Mouse (Mus musculus) hindbrain, embryonic 14.5 days (tissue): ENCODE measurements around the gene Usmg5. TPM values are rescaled to one million over a fixed set of nuclear protein-coding genes. Genes with fewer than 3 reads are reported as not detected.
"Not testable (repeated sequence)": the region's sequence is repeated elsewhere in the genome, so short reads cannot be mapped to it uniquely, and the experiment has no call there.

Experiments used
- ATAC-seq: fragments of 200-750 bp; cut with Nextera tagmentation; 2 replicates; pipeline ENCODE4 v1.8.0; 2017; ENCODE audit warnings: moderate number of reproducible peaks, mild to moderate bottlenecking, moderate TSS enrichment, moderate library complexity; ENCODE audit not compliant: low FRiP score
- DNase-seq: peaks from one replicate; pipeline ENCODE4 v3.0.0-alpha.2; 2015; ENCODE audit warnings: low spot score
- H3K27ac ChIP-seq: fragments of 300-500 bp; sonication (generic); 2 replicates; pipeline ENCODE4 v1.5.1; 2014; ENCODE audit warnings: mild to moderate bottlenecking, moderate library complexity
- H3K27me3 ChIP-seq: fragments of 300-500 bp; sonication (generic); 2 replicates; pipeline ENCODE4 v1.6.1; 2014; ENCODE audit warnings: mild to moderate bottlenecking, low read length, mixed read lengths; ENCODE audit not compliant: control insufficient read depth, insufficient read depth
- H3K36me3 ChIP-seq: fragments of 300-500 bp; sonication (generic); replicated peaks from 2 replicates; pipeline ENCODE4 v1.6.1; 2014; ENCODE audit not compliant: control insufficient read depth, insufficient read depth
- H3K4me1 ChIP-seq: fragments of 300-500 bp; sonication (generic); replicated peaks from 2 replicates; pipeline ENCODE4 v1.6.1; 2014; ENCODE audit warnings: antibody characterized with exemption, low read length, mixed read lengths; ENCODE audit not compliant: control insufficient read depth, insufficient read depth
- H3K4me2 ChIP-seq: fragments of 300-500 bp; sonication (generic); replicated peaks from 2 replicates; pipeline ENCODE4 v1.6.1; 2014; ENCODE audit warnings: mild to moderate bottlenecking, moderate library complexity
- H3K4me3 ChIP-seq: fragments of 300-500 bp; sonication (generic); replicated peaks from 2 replicates; pipeline ENCODE4 v1.5.1; 2014; ENCODE audit warnings: mild to moderate bottlenecking, low read length
- H3K9ac ChIP-seq: fragments of 300-500 bp; sonication (generic); 2 replicates; pipeline ENCODE4 v1.6.1; 2014
- H3K9me3 ChIP-seq: fragments of 300-500 bp; sonication (generic); 2 replicates; pipeline ENCODE4 v1.6.1; 2016; ENCODE audit warnings: low read length; ENCODE audit not compliant: control insufficient read depth
- WGBS: fragments of 180-500 bp; shearing (Covaris S2); extraction: QIAGEN DNeasy Blood & Tissue Kit; methylation state at CpG from one replicate; pipeline ENCODE4 v1.1.7; 2014; 5-methylcytosine and 5-hydroxymethylcytosine counted together
- polyA plus RNA-seq: library from polyadenylated mRNA; unstranded; fragments of >200 nt; fragmentation: Nextera tagmentation; extraction: Ambion mirVana; gene quantifications from 2 replicates; pipeline ENCODE4 v1.2.1, GENCODE M21; 2014

The Usmg5 gene
- polyA plus RNA-seq: 1,505 and 1,749 TPM in 2 replicates

DNA sequence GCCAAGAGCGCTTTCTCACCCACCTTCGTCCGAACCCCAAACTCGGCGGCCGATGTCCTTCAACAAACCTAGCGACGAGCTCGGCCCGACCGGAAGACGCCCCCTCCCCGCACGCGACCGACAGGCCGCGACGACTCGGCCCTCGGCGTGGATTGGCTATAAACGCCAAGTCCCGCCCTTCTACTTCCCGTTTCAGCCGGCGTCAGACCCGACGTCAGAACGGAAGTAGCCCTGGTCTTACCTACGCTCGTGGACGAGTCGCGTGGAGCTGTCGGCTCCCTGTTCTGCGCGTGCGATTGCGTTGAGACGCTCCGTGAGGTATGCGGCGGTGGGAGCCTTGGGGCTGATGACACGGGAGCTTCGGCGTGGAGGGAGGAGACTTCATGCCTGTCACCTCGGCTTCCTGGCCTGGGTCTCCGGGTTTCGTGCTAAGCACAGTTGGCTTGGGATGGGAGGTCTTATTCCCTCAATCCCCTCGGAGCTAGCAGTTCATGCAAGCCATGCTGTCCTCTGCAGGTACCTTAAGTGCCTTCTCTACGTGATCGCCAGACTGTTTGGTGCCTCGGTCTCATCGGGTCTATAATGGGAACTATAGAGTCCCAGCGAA lies at the start of gene Usmg5, which contains the start of gene Pdcd11:
Gene Usmg5 (minus strand): TSS at position 98 of the 607 bp plus-strand sequence.
Gene Pdcd11 (plus strand): TSS at position 219 of the 607 bp plus-strand sequence.
- under 1% methylated on average over 56 of the region's 56 CpGs for WGBS
- Histone ChIP-seq H3K27me3 (no peaks in the 10 kb centered on the region), H3K9ac (peak within 1 kb of the TSS; percentile 96), H3K4me3 (peak within 1 kb of the TSS; percentile 82), H3K9me3 (no peaks in the 10 kb centered on the region), H3K27ac (peak within 1 kb of the TSS; percentile 85), H3K4me2 (peak within 1 kb of the TSS; percentile 84), H3K4me1 (peaks cover 19% of the 10 kb centered on the region), H3K36me3 (peaks cover 50% of the 10 kb centered on the region)
- peak; percentile 100 for ATAC-seq
- DNase-seq: peak; percentile 96

DNA sequence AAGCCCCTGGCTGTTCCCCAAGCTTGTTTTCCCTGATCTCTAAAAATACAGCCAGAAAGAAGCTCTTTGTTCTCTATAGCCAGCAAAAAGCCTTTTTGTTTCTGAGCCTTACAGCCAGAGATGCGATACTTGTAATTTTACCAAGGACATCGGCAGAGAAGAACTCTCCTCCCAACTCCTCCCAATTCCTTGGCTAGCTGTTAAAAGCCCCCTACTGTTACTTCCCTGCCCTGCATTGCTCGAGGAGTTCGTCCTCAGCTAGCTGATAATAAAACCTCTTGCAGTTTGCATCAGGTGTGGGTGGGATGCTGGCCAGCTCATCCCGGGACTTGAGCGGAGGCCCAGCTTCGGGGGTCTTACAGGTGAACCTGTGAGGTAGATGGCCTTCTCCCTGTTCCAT lies 49.2 kb upstream of the Usmg5 start:
- H3K27me3 ChIP-seq, H3K9me3 ChIP-seq, H3K4me2 ChIP-seq, H3K9ac ChIP-seq, H3K4me3 ChIP-seq, H3K4me1 ChIP-seq, H3K36me3 ChIP-seq, ATAC-seq, DNase-seq, H3K27ac ChIP-seq: not testable (repeated sequence)
- WGBS: 50% methylated on average over 7 of the region's 7 CpGs

DNA sequence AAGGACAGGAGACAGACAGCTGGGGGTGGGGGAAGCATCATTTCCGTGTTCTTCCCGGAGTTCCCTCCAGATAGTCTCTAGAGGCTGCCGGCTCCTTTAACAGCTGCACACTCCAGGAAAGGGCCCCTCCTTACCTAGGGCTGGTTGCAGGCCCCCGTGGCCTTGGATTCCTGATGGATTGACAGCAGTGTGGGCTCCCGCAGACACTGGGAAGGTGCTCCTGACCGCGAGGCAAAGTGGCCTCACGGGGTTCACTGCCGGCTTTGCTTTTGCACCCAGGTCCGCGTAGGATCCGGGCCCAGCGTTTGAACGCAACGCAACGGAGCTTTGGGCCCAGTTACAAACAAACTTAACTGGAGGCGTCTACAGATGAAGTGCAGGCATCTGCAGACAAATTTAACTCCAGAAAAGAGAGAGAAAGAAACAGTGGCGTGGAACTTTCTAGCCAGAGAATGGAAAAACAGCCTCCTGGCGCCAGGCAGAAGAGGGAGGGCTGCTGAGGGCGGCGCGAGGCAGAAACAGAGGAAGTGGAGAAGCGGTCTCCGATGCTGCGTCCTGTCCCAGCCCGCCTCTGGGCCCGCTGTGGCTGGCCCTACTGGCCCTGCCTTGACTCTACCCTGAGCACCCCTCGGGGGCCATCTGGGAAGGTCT lies 47.4 kb upstream of the Usmg5 start, which contains the start of gene Calhm2:
Gene Calhm2 (minus strand): TSS at position 524 of the 651 bp plus-strand sequence.
- Histone ChIP-seq H3K27me3 (no peaks in the 10 kb centered on the region), H3K9me3 (no peaks in the 10 kb centered on the region), H3K4me3 (no peak within 1 kb of the TSS; the same call in 1 of the 2 replicates), H3K4me1 (peaks cover 8% of the 10 kb centered on the region), H3K36me3 (peaks cover 3% of the 10 kb centered on the region), H3K9ac (peak within 1 kb of the TSS; percentile 25), H3K4me2 (peak within 1 kb of the TSS; percentile 47), H3K27ac (no peak within 1 kb of the TSS)
- DNase-seq: no peak
- ATAC-seq: no peak
- WGBS: 15% methylated on average over 28 of the region's 28 CpGs

DNA sequence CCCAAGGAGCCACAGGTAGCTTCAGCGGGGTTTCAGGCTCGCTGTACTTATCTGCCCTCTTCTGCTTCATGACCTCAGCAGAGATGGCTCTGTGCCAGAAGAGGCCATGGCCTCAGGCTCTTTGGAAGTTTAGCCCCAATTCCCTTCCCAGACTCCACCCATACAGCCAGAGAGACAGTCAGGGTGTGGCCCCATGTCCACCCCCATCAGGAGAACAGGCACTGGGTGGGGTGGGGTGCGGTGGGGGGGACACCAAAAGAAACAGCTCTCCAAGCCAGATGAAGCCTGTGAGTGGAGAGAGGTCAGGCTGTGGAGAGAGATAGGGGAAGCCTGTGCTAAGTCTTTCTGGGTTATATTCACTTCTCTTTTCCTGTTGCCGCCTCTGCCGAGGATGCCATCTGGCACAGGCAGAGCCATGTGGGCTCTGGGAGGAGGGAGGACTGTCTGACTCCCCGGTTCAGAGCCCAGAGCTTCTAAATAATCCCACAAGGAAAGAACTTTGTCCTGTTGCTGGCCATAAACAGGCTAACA lies 46.7 kb upstream of the Usmg5 start:
- DNase-seq: no peak
- 50% methylated on average over 6 of the region's 6 CpGs for WGBS
- no peak overlapping the region; the same call in 1 of the 2 replicates for H3K4me3 ChIP-seq

GRCm38 (mm10) chr19:47136170-47136569 lies 45.7 kb upstream of the Usmg5 start:
- peaks cover 20% of the 10 kb centered on the region for H3K36me3 ChIP-seq
- ATAC-seq (no peak), DNase-seq (no peak)
- no peak overlapping the region for H3K27ac ChIP-seq
- no peaks in the 10 kb centered on the region for H3K27me3 ChIP-seq
- no peak overlapping the region for H3K9ac ChIP-seq
- 89% methylated on average over 5 of the region's 5 CpGs for WGBS
- H3K4me2 ChIP-seq: no peak overlapping the region
- no peaks in the 10 kb centered on the region for H3K9me3 ChIP-seq
- H3K4me3 ChIP-seq: no peak overlapping the region
- H3K4me1 ChIP-seq: peaks cover 8% of the 10 kb centered on the region

More for the DNA sequence above, 46.7 kb upstream of the Usmg5 start:
- no peak for ATAC-seq
- peaks cover 8% of the 10 kb centered on the region for H3K4me1 ChIP-seq
- H3K9ac ChIP-seq: no peak overlapping the region
- peak overlapping the region; percentile 47 for H3K4me2 ChIP-seq
- peaks cover 10% of the 10 kb centered on the region for H3K36me3 ChIP-seq
- no peaks in the 10 kb centered on the region for H3K27me3 ChIP-seq
- H3K9me3 ChIP-seq: no peaks in the 10 kb centered on the region
- no peak overlapping the region for H3K27ac ChIP-seq

DNA sequence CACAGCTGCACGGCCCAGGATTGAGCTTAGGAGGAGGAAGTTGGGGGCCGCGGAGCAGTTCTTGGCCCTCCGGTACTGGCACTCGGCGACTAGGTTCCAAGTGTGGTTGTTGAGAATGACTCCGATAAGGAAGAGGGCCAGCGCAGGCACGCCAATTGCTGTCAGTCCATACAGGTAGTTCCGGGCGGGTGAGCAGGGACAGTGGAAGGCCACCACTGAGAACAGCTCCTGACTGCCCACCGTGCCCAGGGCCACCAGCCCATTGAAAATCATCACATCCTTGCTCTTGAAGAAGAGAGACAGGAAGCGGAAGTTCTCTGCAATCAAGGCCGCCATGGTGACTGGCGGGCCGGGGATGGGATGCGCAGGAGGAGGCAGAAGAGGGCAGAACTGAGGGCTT lies 45.1 kb upstream of the Usmg5 start:
- no peak overlapping the region for H3K4me3 ChIP-seq
- H3K36me3 ChIP-seq: peaks cover 25% of the 10 kb centered on the region
- 89% methylated on average over 17 of the region's 17 CpGs for whole genome bisulfite sequencing
- H3K9ac ChIP-seq: no peak overlapping the region
- H3K4me2 ChIP-seq: no peak overlapping the region
- no peak for DNase-seq
- no peaks in the 10 kb centered on the region for H3K9me3 ChIP-seq
- H3K4me1 ChIP-seq: peaks cover 8% of the 10 kb centered on the region
- H3K27me3 ChIP-seq: no peaks in the 10 kb centered on the region
- no peak for ATAC-seq
- H3K27ac ChIP-seq: no peak overlapping the region

- Histone ChIP-seq H3K27me3 (no peaks in the 10 kb centered on the region), H3K4me3 (no peak overlapping the region), H3K36me3 (peaks cover 49% of the 10 kb centered on the region), H3K4me1 (peaks cover 8% of the 10 kb centered on the region), H3K27ac (no peak overlapping the region), H3K9me3 (no peaks in the 10 kb centered on the region), H3K9ac (no peak overlapping the region), H3K4me2 (no peak overlapping the region)
- no peak for ATAC-seq
- no peak for DNase-seq
- WGBS: 88% methylated on average over 7 of the region's 7 CpGs
Measured at GRCm38 (mm10) chr19:47133161-47133560, 42.7 kb upstream of the Usmg5 start.

DNA sequence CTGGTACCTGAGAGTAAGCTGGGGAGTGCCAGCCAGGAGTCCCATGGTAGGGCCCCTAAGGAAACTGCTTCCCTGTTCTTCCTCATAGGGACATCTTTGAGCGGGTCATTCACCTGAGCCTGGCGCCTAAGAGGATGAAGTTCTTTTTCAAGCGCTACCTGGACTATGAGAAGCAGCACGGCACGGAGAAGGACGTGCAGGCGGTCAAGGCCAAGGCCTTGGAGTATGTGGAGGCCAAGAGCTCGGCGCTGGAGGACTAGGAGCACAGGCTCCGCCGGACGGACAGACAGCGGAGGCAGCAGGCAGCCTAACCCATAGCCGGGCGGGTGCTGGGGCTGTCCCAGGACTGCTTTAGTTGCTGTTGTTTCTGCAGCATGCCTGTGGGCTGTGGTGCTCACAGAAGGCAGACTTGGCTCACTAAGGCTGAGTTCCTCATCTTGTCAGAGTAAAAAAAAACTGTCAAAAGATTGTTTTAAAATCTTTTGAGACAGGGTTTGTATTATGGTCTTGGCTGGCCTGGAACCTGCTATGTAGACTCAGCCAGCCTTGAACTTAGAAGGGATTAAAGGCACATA lies 40.2 kb upstream of the Usmg5 start:
- no peak for DNase-seq

DNA sequence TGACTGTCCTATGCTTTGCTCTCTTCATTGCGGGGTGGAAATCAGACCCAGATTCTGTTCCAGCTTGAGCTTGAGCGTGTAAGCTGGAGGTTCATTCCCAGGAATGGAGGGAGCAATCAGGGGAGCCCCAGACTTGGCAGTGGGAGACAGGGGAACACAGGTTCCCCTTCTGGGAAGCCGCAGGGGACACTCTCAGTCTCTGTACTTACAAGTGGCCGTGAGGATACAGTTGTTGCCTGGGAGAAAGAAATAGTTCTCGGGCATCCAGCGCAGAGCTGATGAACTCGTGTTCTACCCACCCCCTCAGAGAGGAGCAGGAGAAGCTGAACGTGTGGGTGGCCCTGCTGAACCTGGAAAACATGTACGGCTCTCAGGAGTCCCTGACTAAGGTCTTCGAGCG lies 38.4 kb upstream of the Usmg5 start:
- DNase-seq (no peak), ATAC-seq (no peak)
- Histone ChIP-seq H3K36me3 (peaks cover 92% of the 10 kb centered on the region), H3K4me1 (no peaks in the 10 kb centered on the region), H3K27ac (no peak overlapping the region), H3K4me2 (no peak overlapping the region), H3K9ac (no peak overlapping the region), H3K27me3 (no peaks in the 10 kb centered on the region), H3K9me3 (no peaks in the 10 kb centered on the region), H3K4me3 (no peak overlapping the region)
- 94% methylated on average over 11 of the region's 11 CpGs for whole genome bisulfite sequencing

More for the DNA sequence above, 40.2 kb upstream of the Usmg5 start:
- Histone ChIP-seq H3K4me3 (no peak overlapping the region), H3K27ac (no peak overlapping the region), H3K27me3 (no peaks in the 10 kb centered on the region), H3K9me3 (no peaks in the 10 kb centered on the region), H3K4me2 (no peak overlapping the region), H3K9ac (no peak overlapping the region), H3K36me3 (peaks cover 74% of the 10 kb centered on the region), H3K4me1 (no peaks in the 10 kb centered on the region)
- ATAC-seq: no peak
- WGBS: 95% methylated on average over 15 of the region's 15 CpGs
